Mouse (Mus musculus) olfactory bulb, adult 2 months (tissue): ENCODE results near the gene Rmdn2.

ENCODE experiments used
- CTCF ChIP-seq: fragments of 200-500 bp; IDR thresholded peaks from 2 replicates; pipeline ENCODE4 v1.5.1; 2012; ENCODE audit warnings: low read depth, mild to moderate bottlenecking, low read length, moderate library complexity; ENCODE audit not compliant: insufficient read depth
- POLR2A ChIP-seq: fragments of 200-500 bp; IDR thresholded peaks from 2 replicates; pipeline ENCODE4 v1.6.1; 2012; ENCODE audit warnings: mild to moderate bottlenecking, low read depth, low read length, moderate library complexity; ENCODE audit not compliant: insufficient read depth

DNA sequence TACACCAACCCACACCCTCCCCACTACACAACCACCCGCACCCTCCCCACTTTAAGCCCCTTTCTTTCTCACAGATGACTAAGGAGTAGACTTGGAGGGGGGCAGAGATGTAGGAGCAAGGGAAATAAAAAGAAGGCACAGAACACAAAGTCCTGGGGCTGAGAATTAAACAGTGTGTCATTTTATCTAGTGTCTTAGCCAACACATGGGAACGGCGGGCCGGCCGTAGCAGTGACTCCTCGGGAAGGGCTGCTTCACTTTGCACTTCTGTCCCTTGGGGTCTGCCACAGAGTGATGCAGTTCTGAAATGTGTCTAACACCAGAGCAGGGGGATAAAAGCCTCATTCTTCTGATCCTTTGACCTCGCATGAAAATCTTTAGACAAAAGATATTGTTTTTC lies 109.0 kb downstream of the Rmdn2 start:
- no peak for TF ChIP-seq POLR2A
- no peak for TF ChIP-seq CTCF
